Comparison of ENCODE assay signal across 15 mouse cellular contexts in genomic region chr13:52794232-52794631, GRCm38 (mm10).
"Had no signal": no experiment of that assay in that cellular context is flagged by ENCODE, and none has a peak within 500 bp of the region (broad histone marks: within the 10 kb centered on the region; RNA-seq: fewer than 3 reads in every experiment).

No protein-coding gene starts in this region.

- ATAC-seq: hindbrain, postnatal 0 days; intestine, embryonic 15.5 days; intestine, postnatal 0 days; liver, embryonic 12.5 days had no signal

- DNase-seq: gastrocnemius, adult 2 months; gastrocnemius, postnatal 10 days; gastrocnemius, postnatal 25 days; heart, postnatal 14 days; heart, postnatal 36 days; kidney, adult 18-20 months; kidney, adult 8-10 months; kidney, postnatal 10 days; kidney, postnatal 25 days; kidney, postnatal 4 days; left cerebral cortex, postnatal 4 days had no signal
